Mouse (Mus musculus): ENCODE measurements around the gene Lgals1. TPM values are rescaled to one million over a fixed set of nuclear protein-coding genes. Genes with fewer than 3 reads are reported as not detected.

Lgals1 gene
- total and polyA plus RNA-seq, 3 experiments: 637 to 805 (median 735) TPM

GRCm38 (mm10) chr15:78915660-78916017 lies 10.9 kb upstream of the Lgals1 start:
- Histone ChIP-seq H3K4me3 (replicated peaks in 1 of 3; ENCODE audit: low read depth in 2 of 3, low read length in 2 of 3, poor library complexity in 1 of 3) (no peak overlapping the region), H3K36me3 (replicated peaks in 1 of 2; ENCODE audit: control insufficient read depth in 1 of 2, insufficient read depth in 1 of 2, low read length in 1 of 2) (peaks cover 22 to 76% of the 10 kb centered on the region in 2 experiments), H3K4me2 (ENCODE audit: insufficient read depth, low read depth, poor library complexity, severe bottlenecking) (no peak overlapping the region), H3K9ac (ENCODE audit: insufficient read depth, low read depth) (no peak overlapping the region), H3K27me3 (replicated peaks) (no peaks in the 10 kb centered on the region), H3K4me1 (ENCODE audit: control insufficient read depth in 1 of 2, insufficient read depth in 2 of 2) (peaks cover 10 to 29% of the 10 kb centered on the region in 2 experiments), H3K79me2 (replicated peaks; ENCODE audit: control insufficient read depth, extremely low read depth, insufficient read depth, poor library complexity, severe bottlenecking) (no peaks in the 10 kb centered on the region), H3K9me3 (replicated peaks; ENCODE audit: low read length) (peaks cover 8% of the 10 kb centered on the region), H3K27ac (ENCODE audit: insufficient read depth, low read depth) (no peak overlapping the region)
- dilution Hi-C loops (cut with MboI; ENCODE audit: extremely low pct_ligation_motif_present, extremely low pct_unique_long_range_greater_than_20kb, low sequenced_read_pairs): no loop called here
- peak; percentile 82 for DNase-seq (ENCODE audit: extremely low read depth)
- no peak for TF ChIP-seq TBP (conservative IDR thresholded peaks at IDR 0.05; ENCODE audit: low read depth, low read length)
- no peak for TF ChIP-seq ZKSCAN1 (IDR thresholded peaks at IDR 0.05; ENCODE audit: borderline replicate concordance, low read depth, low read length)
- TF ChIP-seq PAX5 (IDR thresholded peaks at IDR 0.05; ENCODE audit: low read length): no peak
- TF ChIP-seq RAD21 (IDR thresholded peaks at IDR 0.05; ENCODE audit: low read depth, low read length): peak; percentile 97
- peak; percentile 77 to 98 for TF ChIP-seq CTCF (conservative IDR thresholded peaks at IDR 0.05 in 1 of 2, IDR thresholded peaks at IDR 0.05 in 1 of 2; ENCODE audit: low read depth in 2 of 2, low read length in 2 of 2)
- TF ChIP-seq HCFC1 (IDR thresholded peaks at IDR 0.05; ENCODE audit: low read depth, low read length): no peak
- TF ChIP-seq GABPA (IDR thresholded peaks at IDR 0.05; ENCODE audit: insufficient replicate concordance, low read depth, low read length): no peak
- TF ChIP-seq MEF2A (IDR thresholded peaks at IDR 0.05; ENCODE audit: borderline replicate concordance, low read depth, low read length): peak; percentile 71; the same call in 1 of the 2 replicates
- no peak; the same call in 1 of the 2 replicates for TF ChIP-seq SIN3A (IDR thresholded peaks at IDR 0.05; ENCODE audit: low read length)
- no peak for TF ChIP-seq KAT2A (IDR thresholded peaks at IDR 0.05; ENCODE audit: insufficient replicate concordance, low read length)
- TF ChIP-seq TCF12 (IDR thresholded peaks at IDR 0.05; ENCODE audit: low read depth, low read length): 0 out of 2 replicates have a peak, but pooled peaks have one; percentile 34
- TF ChIP-seq ETS1 (conservative IDR thresholded peaks at IDR 0.05; ENCODE audit: low read depth, low read length): no peak
- TF ChIP-seq BHLHE40 (IDR thresholded peaks at IDR 0.05; ENCODE audit: low read depth, low read length): no peak
- TF ChIP-seq IRF4 (IDR thresholded peaks at IDR 0.05; ENCODE audit: low read depth, low read length): peak; percentile 58; the same call in 1 of the 2 replicates
- TF ChIP-seq NRF1 (IDR thresholded peaks at IDR 0.05; ENCODE audit: low read depth, low read length): peak; percentile 63; the same call in 1 of the 2 replicates
- peak; percentile 67 for TF ChIP-seq ZC3H11A (IDR thresholded peaks at IDR 0.05; ENCODE audit: low read depth, low read length)
- peak; percentile 55; the same call in 1 of the 2 replicates for TF ChIP-seq MAZ (IDR thresholded peaks at IDR 0.05; ENCODE audit: low read depth, low read length)
- TF ChIP-seq MYC (IDR thresholded peaks at IDR 0.05; ENCODE audit: low read depth, low read length): peak; percentile 53; the same call in 1 of the 2 replicates
- peak; percentile 13; the same call in 1 of the 2 replicates for TF ChIP-seq NELFE (IDR thresholded peaks at IDR 0.05; ENCODE audit: low read depth, low read length)
- TF ChIP-seq ELF1 (IDR thresholded peaks at IDR 0.05; ENCODE audit: low read depth, low read length): 0 out of 2 replicates have a peak, but pooled peaks have one; percentile 21
- peak; percentile 94 for TF ChIP-seq SMC3 (IDR thresholded peaks at IDR 0.05; ENCODE audit: low read depth, low read length)
- in situ Hi-C loops (cut with MboI; ENCODE audit: low pct_ligation_motif_present, low pct_unique_long_range_greater_than_20kb, low sequenced_read_pairs): loop anchor here (25.0 kb wide), 1 partner anchor 422 kb away; the partner anchor contains the start of genes Maff and Pla2g6

Data from CH12.LX (cell line).